Mouse (Mus musculus) CD8-positive naive resting alpha-beta T cell, adult 57 days (primary cell): ENCODE measurements around the gene Pskh1. TPM values are rescaled to one million over a fixed set of nuclear protein-coding genes. Genes with fewer than 3 reads are reported as not detected.

ENCODE experiments used
- total RNA-seq: library from RNA; stranded (reverse); gene quantifications from one replicate; pipeline ENCODE4 v1.2.4, GENCODE M21; 2023

The Pskh1 gene
- 23.3 TPM for total RNA-seq

GRCm38 (mm10) chr8:105900180-105900940 lies at the start of gene Pskh1:
TSS of gene Pskh1 (plus strand) at chr8:105900441.

GRCm38 (mm10) chr8:105853178-105853577 lies 47.1 kb upstream of the Pskh1 start, which contains the start of gene Cenpt:
TSS of gene Cenpt (minus strand) at chr8:105853278.

GRCm38 (mm10) chr8:105854715-105855216 lies 45.5 kb upstream of the Pskh1 start, which contains the start of gene Thap11:
TSS of gene Thap11 (plus strand) at chr8:105855132.

GRCm38 (mm10) chr8:105860143-105860981 lies 39.9 kb upstream of the Pskh1 start, which contains the start of gene Nutf2:
TSS of gene Nutf2 (plus strand) at chr8:105860580.

GRCm38 (mm10) chr8:105880754-105881520 lies 19.3 kb upstream of the Pskh1 start, which contains the start of gene Edc4:
TSS of gene Edc4 (plus strand) at chr8:105880881.

GRCm38 (mm10) chr8:105893339-105893738 lies 6.9 kb upstream of the Pskh1 start, which contains the start of gene Nrn1l:
TSS of gene Nrn1l (plus strand) at chr8:105893567.

GRCm38 (mm10) chr8:105933762-105934161 lies 33.5 kb downstream of the Pskh1 start, which contains the start of gene Ctrl:
TSS of gene Ctrl (minus strand) at chr8:105933862.

GRCm38 (mm10) chr8:105938306-105938669 lies 38.0 kb downstream of the Pskh1 start, which contains the start of gene Psmb10:
TSS of gene Psmb10 (minus strand) at chr8:105938444.

GRCm38 (mm10) chr8:105943321-105943739 lies 43.1 kb downstream of the Pskh1 start, which contains the start of gene Lcat:
TSS of gene Lcat (minus strand) at chr8:105943382.

GRCm38 (mm10) chr8:105965905-105966341 lies 65.7 kb downstream of the Pskh1 start, which contains the start of gene Slc12a4:
TSS of gene Slc12a4 (minus strand) at chr8:105966097.

GRCm38 (mm10) chr8:105979325-105979724 lies 79.1 kb downstream of the Pskh1 start, which contains the start of gene Dpep3:
TSS of gene Dpep3 (minus strand) at chr8:105979429.

Other genes starting within 250 kb of the Pskh1 start
- 126 TPM for gene Carmil2, start 214.2 kb upstream of the Pskh1 start, total RNA-seq
- gene Acd, start 199.3 kb upstream of the Pskh1 start, total RNA-seq = 52.6 TPM
- gene Pard6a, start 199.3 kb upstream of the Pskh1 start, total RNA-seq = 10.6 TPM
- not detected for gene 4933405L10Rik, start 192.8 kb upstream of the Pskh1 start, total RNA-seq
- gene Enkd1, start 192.2 kb upstream of the Pskh1 start, total RNA-seq = 2.9 TPM
- 6.0 TPM for gene Gfod2, start 141.8 kb upstream of the Pskh1 start, total RNA-seq
- 44.5 TPM for gene Ranbp10, start 73.1 kb upstream of the Pskh1 start, total RNA-seq
- gene Tsnaxip1, start 72.7 kb upstream of the Pskh1 start, total RNA-seq = 0.24 TPM
- gene Cenpt, start 47.2 kb upstream of the Pskh1 start, total RNA-seq = 18.6 TPM
- 18.5 TPM for gene Thap11, start 45.3 kb upstream of the Pskh1 start, total RNA-seq
- gene Nutf2, start 39.9 kb upstream of the Pskh1 start, total RNA-seq = 18.0 TPM
- gene Edc4, start 19.6 kb upstream of the Pskh1 start, total RNA-seq = 87.4 TPM
- gene Nrn1l, start 6.9 kb upstream of the Pskh1 start, total RNA-seq = not detected
- 6.9 TPM for gene Ctrl, start 33.4 kb downstream of the Pskh1 start, total RNA-seq
- gene Psmb10, start 38.0 kb downstream of the Pskh1 start, total RNA-seq = 138 TPM
- gene Lcat, start 42.9 kb downstream of the Pskh1 start, total RNA-seq = not detected
- 17.1 TPM for gene Slc12a4, start 65.7 kb downstream of the Pskh1 start, total RNA-seq
- gene Dpep3, start 79.0 kb downstream of the Pskh1 start, total RNA-seq = not detected
- 17.1 TPM for gene Dus2, start 90.9 kb downstream of the Pskh1 start, total RNA-seq
- not detected for gene Dpep2nb, start 105.5 kb downstream of the Pskh1 start, total RNA-seq
- 6.6 TPM for gene Ddx28, start 111.4 kb downstream of the Pskh1 start, total RNA-seq
- gene Nfatc3, start 158.4 kb downstream of the Pskh1 start, total RNA-seq = 184 TPM
- gene Esrp2, start 236.5 kb downstream of the Pskh1 start, total RNA-seq = 0.67 TPM
- gene Pla2g15, start 250.0 kb downstream of the Pskh1 start, total RNA-seq = 3.2 TPM